Mouse (Mus musculus) cerebellum, postnatal 4 days (tissue): ENCODE results near the gene Exosc1.
"Not testable (repeated sequence)": the region's sequence is repeated elsewhere in the genome, so short reads cannot be mapped to it uniquely, and the experiment has no call there.

ENCODE experiments used
- DNase-seq, 2 experiments: peaks; one replicate each; pipeline ENCODE4 v3.0.0; 2022; ENCODE audit warnings: low spot score in 2 of 2, mixed read lengths in 1 of 2

Gene Exosc1

DNA sequence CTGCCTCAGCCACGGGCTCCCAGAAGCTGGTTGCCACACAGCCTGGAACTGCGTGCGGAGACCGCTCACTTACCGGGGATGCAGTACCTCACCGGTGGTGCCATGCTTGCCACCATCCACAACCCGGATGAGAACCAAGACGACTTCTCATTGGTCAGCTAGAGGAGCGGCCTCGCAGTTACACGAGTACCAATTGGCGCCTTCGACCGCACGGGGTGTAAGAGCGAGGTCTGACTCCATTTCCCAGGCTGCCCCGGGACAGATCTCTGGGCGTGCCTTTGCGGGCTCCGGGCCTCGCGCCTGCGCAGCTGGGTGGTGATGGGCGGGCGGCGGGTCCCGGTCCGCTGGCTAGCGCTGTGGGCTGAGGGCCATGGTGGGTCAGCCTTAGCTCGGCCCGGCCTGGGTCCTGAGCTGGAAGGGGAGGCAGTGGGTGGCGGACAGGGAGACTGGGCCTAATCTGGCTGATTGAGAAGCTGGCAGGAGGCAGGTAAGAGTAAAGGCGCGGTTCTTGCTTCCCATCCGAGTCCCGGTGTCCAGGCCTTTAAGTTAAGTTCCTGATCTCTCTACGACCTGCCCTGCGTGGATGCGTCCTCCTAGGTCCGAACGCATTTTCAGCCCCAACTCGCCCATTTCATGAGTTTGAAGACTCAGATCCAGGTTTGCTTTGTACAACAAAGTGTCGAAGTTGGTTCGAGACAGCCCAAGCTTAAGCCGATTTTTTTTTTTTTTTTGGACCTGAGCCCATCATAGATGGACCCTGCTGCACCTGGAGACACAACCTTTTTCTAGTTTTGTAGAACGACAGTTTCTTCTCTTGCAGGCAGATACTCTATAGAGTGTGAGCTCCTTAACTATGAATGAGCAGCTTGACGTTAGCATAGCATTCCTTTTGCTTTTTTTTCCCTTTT lies at the start of gene Exosc1, which contains the start of gene Zdhhc16:
TSS of gene Exosc1 (minus strand) at position 245 of the 908 bp plus-strand sequence.
TSS of gene Zdhhc16 (plus strand) at position 302 of the 908 bp plus-strand sequence.
- peak; percentile 95 to 98 for DNase-seq

DNA sequence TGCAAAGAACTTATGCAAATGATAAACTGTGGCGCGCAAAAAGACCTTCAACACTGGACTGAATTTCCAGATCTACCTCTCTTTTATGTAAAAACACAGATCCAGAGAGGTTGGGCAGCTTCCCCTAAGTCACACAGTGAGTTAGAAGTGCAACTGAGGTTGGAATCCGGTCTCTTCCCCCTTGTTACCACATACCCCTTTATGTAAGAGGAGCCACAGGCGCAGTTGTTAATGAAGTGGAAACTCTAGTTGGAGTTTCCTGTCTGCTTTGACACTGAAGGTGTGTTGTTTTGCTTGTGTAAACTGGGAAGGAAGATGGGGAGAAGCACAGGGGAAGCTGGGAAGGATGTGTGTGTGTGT lies 49.5 kb upstream of the Exosc1 start:
- no peak for DNase-seq

DNA sequence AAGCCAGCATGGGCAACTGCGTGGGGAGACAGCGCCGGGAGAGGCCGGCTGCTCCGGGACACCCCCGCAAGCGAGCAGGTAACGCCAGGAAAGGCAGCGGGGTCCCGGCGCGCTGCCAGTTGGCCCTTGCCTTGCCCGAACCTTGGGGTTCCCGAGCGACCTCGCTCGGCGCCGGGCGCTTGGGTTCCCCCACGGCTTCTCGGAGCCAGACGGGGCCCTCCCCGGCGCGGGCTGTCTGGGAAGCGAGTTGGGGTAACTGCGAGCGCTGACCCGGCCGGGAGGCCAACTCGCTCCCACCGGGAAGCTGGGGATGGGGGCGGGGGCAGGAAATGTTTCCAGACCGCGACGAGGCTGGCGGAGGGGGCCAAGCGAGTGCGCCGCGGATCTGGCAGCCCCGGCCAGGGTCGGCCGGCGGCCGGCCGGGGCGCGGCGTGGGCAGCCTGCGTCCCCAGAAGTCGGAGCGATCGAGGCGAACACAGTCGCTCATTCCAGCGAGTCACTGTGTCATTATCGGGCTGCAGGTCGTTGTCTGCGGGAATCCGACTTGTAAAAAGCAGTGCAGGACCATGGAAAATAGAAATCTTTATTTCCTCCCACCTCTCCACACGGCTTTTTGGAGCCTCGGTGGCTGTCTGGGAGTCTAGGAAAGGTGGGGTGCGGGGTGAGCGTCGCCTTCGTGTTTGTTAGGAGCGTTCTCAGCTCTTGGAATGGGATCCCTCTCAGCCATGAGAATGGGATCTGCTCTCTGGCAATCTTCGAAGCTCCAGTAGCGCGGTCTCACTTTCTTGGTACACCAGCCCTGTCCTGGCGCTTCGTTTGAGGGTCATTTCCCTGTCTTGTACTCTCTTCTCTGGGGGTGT lies 48.9 kb upstream of the Exosc1 start:
- peak; percentile 33 to 49 for DNase-seq

DNA sequence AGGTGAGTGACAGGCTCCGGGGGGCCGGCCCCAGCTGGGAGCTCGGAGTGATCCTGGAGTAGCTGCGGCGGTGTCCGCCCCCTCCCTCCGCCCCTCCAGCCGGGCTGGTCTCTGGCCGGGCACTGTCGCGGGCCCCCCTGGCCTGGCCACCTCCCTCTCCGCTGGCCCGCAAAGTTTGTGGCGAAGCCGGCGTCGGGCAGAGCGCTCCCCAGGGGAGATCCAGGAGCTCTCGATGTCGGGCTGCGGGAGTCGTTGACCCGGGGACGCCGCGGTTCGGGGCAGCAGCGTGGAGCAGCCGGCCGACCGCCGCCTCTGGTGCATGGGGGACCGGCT lies 48.3 kb upstream of the Exosc1 start, which contains the start of gene Ubtd1:
TSS of gene Ubtd1 (plus strand) at position 169 of the 333 bp plus-strand sequence.
- DNase-seq, result no peak

DNA sequence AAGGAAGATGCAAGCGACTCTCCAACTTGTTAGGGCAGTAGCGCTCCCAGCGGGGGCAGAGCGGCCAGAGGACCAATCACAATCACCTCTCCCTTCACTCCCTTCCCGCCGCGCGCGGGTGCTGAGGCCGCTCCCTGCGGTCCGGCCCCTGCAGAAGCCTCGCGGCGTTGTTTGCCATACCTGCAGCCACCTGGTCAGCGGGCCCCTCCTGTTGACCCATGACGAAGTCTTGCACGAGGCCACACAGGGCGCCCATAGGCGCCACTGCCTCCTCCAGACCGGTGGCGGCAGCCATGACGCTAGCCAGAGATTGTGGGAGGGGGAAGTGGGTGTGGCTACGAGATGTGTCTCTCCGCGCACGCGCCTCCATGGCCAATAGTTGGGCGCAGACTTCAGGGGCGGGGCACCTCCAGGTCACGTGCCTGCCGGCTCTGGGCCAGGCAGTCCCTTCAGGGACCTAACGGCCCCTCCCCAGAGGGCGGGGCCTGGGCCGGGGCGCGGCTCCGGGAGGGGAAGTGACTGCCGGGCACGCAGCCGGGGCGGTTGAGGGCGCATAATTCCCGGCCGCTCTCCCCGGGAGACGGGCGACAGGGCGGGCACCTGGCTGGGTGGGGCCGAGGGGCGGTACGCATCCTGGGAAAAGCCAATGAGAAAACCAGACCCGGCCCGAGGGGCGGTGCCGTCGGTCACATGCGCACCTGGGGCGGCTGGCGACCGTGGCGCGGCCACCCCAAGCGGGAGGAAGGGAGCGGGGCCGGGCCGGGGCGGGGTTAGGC lies 47.8 kb upstream of the Exosc1 start, which contains the start of gene Mms19:
TSS of gene Mms19 (minus strand) at position 339 of the 776 bp plus-strand sequence.
- DNase-seq, result peak; percentile 92 to 97

DNA sequence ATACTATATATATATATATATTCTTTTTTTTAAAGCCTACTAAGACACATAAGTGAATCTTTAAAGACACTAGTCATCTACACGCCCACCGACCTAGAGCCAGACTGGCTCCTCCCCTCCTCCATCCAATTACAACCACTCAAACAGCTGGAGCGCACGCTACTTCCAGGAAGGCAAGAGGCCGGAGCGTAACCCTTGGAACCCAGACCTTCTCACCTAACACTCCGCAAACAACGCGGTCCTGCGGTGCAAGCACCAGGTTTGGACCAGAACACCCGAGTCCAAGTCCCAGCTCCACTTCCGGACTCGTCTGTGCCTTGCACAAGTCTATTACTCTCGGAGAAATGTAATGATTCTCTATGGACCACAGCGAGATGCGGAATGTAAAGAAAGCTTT lies 47.2 kb upstream of the Exosc1 start:
- no peak for DNase-seq

DNA sequence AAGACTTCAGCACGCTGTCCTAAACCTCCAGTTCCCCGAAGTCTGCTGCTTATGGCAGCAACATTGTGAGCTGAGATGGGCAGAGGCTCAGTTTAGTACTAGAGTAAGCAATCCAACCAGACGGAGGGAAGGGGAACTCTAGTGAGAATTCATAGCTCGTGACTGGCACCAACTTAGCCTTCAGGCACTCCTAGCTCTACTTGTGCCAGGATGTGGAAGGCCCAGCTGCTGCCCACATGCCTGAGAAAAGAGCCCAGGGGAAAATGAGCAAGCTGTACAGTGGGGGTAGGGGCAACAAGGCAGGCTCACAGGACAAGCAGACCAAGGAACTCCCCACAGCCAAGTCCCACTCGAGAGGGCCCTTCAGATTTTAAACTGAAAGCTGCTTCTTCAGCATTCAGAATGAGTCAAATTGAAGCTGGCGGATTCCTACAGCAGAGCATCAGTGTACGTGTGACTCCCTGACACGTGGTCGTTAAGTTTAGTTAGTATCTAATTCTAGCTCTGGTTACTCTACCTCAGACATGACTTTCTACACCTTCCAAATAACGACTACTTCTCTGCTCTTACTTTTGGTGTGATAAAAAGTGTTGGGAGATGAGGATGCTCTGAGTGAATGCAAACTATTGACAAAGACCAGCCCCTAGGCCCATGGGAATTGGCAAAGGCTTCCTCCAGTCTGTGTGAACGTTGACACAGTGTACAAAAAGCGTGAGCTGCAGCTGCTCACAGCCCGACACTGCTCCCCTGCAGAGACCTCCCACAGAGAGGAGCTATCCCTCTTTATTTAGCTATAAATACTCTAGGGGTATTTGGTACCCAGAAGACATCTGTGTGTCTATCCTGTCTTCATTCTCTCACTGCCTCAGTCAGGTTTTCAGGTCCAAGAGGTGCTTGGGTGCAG lies 40.9 kb upstream of the Exosc1 start:
- no peak for DNase-seq

DNA sequence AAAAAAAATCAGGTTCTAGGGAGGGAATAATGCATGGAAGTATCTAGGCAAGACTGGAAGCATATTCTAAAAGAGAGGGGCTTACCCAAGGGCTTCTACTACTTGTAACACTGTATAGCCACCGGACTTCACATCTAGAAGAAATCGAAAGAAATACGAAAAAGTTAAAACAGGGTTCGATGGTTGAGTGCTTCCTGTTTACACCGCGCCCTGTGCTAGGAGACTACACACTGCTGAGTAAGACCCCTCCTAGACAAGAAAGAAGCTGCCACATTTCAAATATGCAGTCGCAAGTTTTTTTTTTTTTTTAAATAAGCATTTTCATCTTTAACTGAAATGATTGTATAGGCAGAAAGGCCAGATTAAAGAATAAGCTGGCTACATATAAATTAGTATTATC lies 36.4 kb upstream of the Exosc1 start:
- DNase-seq, result no peak

DNA sequence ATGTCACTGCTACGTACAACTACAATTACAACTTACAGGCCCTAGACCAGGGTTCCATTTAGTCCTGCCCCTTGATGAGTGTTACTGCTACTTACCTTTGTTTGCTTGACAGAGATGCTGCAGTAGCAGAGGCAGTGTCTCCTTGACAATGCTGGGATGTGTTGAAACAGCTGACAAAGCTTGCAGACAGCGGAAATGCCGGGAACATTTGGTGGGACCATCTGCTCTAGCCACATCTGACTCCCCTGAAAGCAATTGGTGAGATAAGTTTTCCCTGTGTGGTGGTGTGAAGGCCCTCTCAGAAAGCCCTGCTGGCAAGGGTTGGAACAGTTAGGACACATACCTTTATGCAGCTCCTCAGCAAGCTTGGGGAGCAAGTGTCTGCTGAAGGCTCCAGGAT lies 20.4 kb upstream of the Exosc1 start:
- no peak for DNase-seq

DNA sequence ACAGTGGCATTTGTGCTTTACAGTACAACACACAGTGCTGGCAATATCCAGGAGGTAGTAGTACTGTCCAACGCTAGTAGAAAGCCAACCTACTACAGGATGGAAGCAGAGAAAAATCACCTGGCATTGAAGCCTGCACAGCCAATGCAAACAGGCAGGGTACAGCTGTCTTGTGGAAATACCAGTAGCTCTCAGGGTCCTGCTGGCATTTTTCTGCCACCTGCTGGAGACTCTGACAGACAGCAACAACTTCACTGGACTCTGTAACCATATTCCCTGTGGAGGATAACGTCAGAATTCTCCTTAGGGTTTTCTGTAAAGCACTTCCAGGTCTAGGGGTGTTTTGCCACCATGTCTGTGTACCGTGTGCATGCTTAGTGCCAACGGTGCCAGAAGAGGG lies 19.1 kb upstream of the Exosc1 start:
- DNase-seq, result no peak

DNA sequence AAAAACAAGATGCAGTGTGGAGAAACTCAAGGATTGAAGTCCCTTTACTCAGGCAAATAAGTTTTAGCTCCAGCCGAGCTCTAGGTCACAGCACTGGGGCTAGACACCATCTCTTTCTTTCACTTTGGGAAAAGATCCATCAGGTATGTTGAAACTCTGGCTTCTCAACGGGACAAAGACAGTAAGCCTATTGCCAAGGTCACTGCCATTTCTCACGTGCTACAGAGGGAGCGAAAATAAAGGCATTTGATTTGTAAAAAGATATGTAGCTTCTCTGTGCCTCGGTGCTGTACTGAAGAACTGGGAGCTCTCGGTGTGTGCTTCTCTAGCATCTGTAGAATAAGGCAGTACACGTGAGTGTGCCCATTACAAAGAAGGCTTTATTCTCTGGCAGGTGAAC lies 10.6 kb upstream of the Exosc1 start:
- DNase-seq, result no peak

DNA sequence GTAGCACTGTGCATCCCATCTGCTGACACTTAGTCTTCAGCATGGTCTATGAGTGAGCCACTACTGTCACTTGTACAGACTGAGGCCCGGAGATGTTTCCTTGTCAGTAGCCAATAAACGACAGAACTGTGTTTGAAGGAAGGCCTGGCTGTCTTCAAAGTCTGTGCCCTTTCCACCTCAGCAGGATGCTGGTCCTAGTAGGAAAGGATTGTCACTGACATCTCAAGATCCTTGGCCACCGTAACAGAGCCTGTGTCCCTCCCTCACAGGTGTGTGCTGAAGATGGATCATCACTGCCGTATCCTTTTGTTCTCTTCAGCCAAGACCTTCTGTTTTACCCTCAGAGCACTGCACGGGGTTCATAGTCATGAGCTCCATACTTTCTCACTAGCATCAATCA lies 5.3 kb upstream of the Exosc1 start:
- DNase-seq, result no peak

DNA sequence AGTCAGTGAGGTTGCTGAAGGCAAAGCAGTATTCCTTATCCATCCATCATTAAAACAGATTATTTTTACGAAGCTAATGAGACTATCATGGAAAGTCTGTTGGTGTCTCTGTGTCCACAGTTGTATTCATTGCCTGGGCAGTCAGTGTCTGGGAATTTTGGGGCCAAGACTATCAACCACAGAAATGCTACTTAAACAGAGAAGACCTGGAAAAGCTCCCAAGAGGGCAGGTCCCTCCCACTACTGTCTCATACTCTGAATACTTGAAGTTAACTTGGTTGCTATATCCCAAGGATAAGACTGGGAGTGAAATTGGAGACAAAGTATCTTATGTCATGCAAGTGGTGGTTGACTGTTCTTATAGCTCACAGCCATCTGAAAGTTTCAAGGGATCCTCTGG lies 2.7 kb upstream of the Exosc1 start:
- no peak for DNase-seq

DNA sequence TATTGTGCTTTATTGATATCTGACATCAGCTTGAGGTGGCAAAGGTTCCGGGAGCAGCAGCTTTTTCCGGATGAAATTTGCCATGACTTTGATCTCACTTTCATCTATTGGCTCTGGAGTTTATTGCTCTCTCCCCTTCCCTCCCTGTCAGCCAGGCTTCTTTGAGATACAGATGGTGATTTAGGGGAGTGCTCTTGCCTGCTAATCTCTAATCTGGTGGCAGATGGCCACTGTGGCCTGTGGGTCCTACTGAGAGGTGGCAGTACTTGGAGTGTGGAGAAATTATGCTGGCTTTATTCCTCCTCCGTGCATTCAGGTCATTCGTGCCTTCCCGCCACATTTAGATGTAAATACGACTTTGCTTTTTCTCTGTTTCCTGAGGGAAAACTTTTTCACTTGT lies 901 bp upstream of the Exosc1 start:
- no peak for DNase-seq

DNA sequence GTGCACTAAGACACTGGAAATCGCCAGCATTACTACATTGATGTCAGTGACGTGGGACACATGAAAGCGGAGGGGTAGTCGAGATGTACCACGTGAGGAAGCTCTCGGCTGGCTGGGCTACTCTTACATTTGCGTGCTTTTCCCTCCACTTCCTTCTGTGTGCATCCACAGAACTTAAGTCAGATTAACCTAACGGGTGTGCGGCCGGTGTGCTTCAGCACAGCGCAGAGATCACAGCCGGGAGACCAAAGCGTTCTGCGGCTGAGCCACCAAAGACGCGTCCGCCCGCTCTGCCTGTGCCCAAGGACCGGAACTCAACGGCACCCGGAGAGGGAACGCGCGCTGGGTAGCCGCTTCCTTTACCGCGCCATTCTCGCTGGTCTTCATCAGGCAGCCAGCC lies 537 bp downstream of the Exosc1 start:
- no peak for DNase-seq

DNA sequence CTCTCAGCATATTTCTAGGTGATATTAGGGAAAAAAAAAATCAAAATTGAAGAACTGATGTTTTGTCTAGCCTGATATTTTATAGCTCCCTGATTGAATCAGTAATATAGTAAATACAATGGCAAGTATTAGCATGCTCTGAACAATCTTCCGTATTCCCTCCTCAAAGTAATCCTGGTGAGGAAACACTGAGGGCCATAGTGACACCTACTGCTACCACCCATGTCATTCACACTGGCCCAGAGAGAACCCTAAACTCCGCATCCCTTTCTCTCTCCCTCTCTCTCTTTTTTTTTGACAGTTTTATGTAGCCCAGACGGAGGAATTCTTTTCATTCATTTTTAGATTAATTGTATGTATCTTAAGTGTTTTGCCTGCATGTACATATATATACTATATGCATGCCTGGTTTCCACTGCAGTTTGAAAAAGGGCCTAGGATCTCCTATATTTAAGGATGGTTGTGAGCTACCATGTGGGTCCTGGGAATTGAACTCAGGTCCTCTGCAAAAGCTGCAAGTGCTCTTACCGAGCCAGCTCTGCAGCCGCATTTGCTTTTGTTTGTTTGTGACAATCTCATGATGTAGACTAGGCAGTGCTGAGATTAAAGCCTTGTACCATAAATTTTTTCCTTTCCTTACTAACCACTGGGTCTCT lies 12.7 kb downstream of the Exosc1 start:
- DNase-seq, result no peak

DNA sequence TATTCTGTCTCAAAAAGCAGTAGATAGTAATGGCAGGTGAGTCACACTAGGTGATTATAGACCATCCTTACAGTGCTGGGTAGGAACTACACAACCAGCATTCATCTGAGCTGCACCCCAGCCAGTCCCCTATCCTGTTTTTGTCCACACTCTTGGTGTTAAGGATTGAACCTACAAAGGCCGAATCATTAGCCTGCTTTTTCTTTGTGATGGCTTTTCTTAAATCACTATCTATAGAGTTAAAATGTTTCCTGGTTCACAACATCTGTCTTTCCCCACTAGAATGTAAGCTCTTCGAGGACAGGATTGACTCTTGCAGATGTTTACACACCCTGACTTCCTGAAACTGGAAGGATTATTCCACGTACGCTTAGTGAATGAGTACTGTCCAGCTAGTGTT lies 13.8 kb downstream of the Exosc1 start:
- no peak for DNase-seq

DNA sequence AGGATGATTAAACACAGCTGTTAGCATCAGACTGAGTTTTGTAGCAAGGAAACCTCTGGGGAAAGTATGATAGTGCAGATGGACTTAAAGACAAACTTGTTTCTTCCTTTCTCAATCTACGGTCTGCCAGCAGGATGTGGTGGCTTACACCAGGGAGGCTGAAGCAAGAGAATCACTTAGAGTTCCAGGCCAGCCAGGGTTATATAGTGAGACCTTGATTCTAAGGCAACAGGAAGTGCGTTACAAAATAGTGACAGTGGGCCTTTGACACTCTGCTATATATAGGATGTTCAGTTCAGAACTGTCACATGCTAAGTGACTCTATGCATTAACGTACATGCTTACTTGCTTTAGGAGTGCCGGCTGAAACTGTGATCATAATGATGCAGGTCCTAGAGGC lies 16.4 kb downstream of the Exosc1 start:
- no peak for DNase-seq

DNA sequence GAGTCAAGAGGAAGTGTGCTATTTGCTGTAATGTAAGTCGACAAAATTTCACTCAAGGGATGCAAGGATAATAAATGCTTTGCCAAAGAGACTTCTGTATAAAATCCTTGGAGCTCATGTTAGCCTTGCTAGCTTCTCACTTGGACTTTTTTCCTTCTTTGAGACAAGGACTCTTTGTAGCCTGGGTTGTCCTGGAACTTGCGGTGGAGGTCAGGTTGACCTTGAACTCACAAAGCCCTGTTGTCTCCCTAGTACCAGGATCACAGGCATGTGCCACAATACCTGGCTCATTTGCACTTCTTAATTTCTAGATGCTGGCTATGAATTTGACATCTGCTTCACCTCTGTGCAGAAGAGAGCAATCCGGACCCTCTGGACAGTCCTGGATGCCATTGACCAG lies 17.9 kb downstream of the Exosc1 start:
- DNase-seq, result no peak

DNA sequence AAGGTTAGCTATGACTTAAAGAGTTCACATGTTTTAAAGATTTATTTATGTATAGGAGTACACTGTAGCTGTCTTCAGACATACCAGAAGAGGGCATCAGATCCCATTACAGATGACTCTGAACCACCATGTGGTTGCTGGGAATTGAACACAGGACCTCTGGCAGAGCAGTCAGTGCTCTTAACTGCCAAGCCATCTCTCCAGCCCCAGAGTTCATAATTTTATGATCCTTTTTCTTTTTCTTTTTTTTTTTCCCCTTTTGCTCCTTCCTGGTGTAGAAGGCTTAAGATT lies 18.7 kb downstream of the Exosc1 start:
- DNase-seq, result not testable (repeated sequence)
